Mouse (Mus musculus): ENCODE results near the gene Fras1. TPM values are rescaled to one million over a fixed set of nuclear protein-coding genes. Genes with fewer than 3 reads are reported as not detected.
A peak's percentile ranks its signal among the peaks of the same experiment; 100 is the strongest.

The Fras1 gene
- polyA plus RNA-seq, 1 experiment from 2014 or later: 7.1 TPM

GRCm38 (mm10) chr5:96608581-96609280 is 235.0 kb downstream of the Fras1 start:
- Histone ChIP-seq H3K4me2 (no peak overlapping the region), H3K4me3 (no peak overlapping the region), H3K9me3 (no peaks in the 10 kb centered on the region), H3K27ac (replicated peaks) (no peak overlapping the region), H3K27me3 (no peaks in the 10 kb centered on the region), H3K9ac (no peak overlapping the region), H3K4me1 (replicated peaks) (no peaks in the 10 kb centered on the region), H3K36me3 (no peaks in the 10 kb centered on the region)
- ATAC-seq (ENCODE audit: low FRiP score, low read depth): no peak
- 83% methylated on average over 3 of the region's 3 CpGs for WGBS

DNA sequence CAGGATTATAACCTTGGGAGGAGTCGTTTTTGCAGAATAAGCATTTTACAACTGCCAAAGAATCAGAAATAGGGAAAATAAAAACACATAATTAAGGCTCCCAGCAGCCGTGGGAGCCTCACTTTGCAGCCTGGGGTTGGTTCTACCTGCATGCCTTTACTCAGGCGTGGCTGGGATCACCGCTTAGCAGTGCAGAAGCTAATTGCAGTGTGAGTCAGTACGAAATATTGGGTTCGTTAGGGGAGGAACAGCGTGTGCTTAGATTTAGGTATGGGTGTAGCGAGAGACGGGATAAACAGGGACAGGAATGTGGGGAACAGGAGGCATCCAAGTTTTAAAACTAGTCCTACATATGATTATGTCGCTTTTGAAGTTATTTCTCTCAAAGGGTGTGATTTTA is 238.3 kb downstream of the Fras1 start:
- no peaks in the 10 kb centered on the region for H3K4me1 ChIP-seq (replicated peaks)
- H3K9ac ChIP-seq: no peak overlapping the region
- H3K36me3 ChIP-seq: no peaks in the 10 kb centered on the region
- H3K9me3 ChIP-seq: no peaks in the 10 kb centered on the region
- H3K27me3 ChIP-seq: no peaks in the 10 kb centered on the region
- ATAC-seq (ENCODE audit: low FRiP score, low read depth): no peak
- no peak overlapping the region for H3K4me2 ChIP-seq
- 86% methylated on average over 10 of the region's 10 CpGs for WGBS
- H3K27ac ChIP-seq (replicated peaks): no peak overlapping the region
- no peak overlapping the region for H3K4me3 ChIP-seq

- Histone ChIP-seq H3K9ac (no peak overlapping the region), H3K9me3 (no peaks in the 10 kb centered on the region), H3K4me2 (no peak overlapping the region), H3K27me3 (no peaks in the 10 kb centered on the region), H3K4me3 (no peak overlapping the region), H3K27ac (replicated peaks) (no peak overlapping the region), H3K4me1 (replicated peaks) (no peaks in the 10 kb centered on the region), H3K36me3 (no peaks in the 10 kb centered on the region)
- 85% methylated on average over 6 of the region's 6 CpGs for WGBS
- no peak for ATAC-seq (ENCODE audit: low FRiP score, low read depth)
These were observed 243.3 kb downstream of the Fras1 start for GRCm38 (mm10) chr5:96616954-96617646.

- WGBS: 43% methylated on average over 2 of the region's 2 CpGs
- H3K4me2 ChIP-seq: no peak overlapping the region
These were observed 244.3 kb downstream of the Fras1 start for GRCm38 (mm10) chr5:96618008-96618407.

DNA sequence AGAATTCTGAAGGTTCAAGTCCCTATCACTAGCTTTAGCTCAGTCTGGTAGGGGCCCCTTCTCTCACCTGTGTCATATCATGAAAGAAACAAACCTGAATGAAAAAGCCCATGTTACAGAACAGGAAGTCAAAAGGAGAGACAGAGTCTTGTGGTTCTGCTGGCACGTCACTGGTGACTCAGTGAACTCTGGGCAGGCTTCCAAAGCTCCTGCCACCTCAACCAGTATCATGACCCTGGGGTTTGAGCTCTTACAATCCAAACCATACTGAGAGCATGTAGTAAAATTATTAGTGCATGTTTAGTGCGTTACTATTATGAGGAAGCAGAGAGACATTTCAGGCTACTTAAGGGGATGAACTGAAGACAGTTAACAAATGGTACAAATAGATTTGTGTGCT is 246.5 kb downstream of the Fras1 start:
- no peaks in the 10 kb centered on the region for H3K27me3 ChIP-seq
- H3K36me3 ChIP-seq: no peaks in the 10 kb centered on the region
- whole genome bisulfite sequencing: 81% methylated on average over 2 of the region's 2 CpGs
- H3K4me1 ChIP-seq (replicated peaks): no peaks in the 10 kb centered on the region
- H3K4me3 ChIP-seq: no peak overlapping the region
- H3K9me3 ChIP-seq: no peaks in the 10 kb centered on the region
- no peak overlapping the region for H3K9ac ChIP-seq
- H3K4me2 ChIP-seq: no peak overlapping the region
- ATAC-seq (ENCODE audit: low FRiP score, low read depth): no peak
- H3K27ac ChIP-seq (replicated peaks): no peak overlapping the region

More at GRCm38 (mm10) chr5:96618008-96618407, 244.3 kb downstream of the Fras1 start:
- ATAC-seq (ENCODE audit: low FRiP score, low read depth): no peak
- H3K36me3 ChIP-seq: no peaks in the 10 kb centered on the region
- no peaks in the 10 kb centered on the region for H3K27me3 ChIP-seq
- no peak overlapping the region for H3K27ac ChIP-seq (replicated peaks)
- no peaks in the 10 kb centered on the region for H3K9me3 ChIP-seq
- no peaks in the 10 kb centered on the region for H3K4me1 ChIP-seq (replicated peaks)
- H3K4me3 ChIP-seq: no peak overlapping the region
- H3K9ac ChIP-seq: no peak overlapping the region

DNA sequence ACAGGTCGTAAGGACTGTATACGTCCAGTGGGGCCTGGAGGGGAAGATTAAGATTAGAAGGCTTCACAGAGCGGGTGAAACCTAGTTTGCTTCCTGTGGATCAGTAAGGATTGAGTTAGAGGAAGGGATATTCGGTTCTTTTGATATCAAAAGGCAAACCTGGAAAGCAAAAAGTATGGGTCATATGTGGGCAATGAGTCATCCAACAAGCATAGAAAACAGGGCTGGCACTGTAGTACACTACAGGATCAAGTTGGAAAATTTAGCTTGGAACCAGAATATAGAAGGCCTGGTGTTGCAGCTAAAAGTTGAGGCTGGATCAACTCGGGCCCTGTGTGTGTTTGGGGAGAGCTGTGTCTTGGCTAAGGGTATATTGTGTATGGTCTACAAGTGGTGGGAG is 246.9 kb downstream of the Fras1 start:
- Histone ChIP-seq H3K9ac (no peak overlapping the region), H3K4me2 (no peak overlapping the region), H3K4me1 (replicated peaks) (no peaks in the 10 kb centered on the region), H3K9me3 (no peaks in the 10 kb centered on the region), H3K4me3 (no peak overlapping the region), H3K36me3 (no peaks in the 10 kb centered on the region), H3K27ac (replicated peaks) (no peak overlapping the region), H3K27me3 (no peaks in the 10 kb centered on the region)
- no peak for ATAC-seq (ENCODE audit: low FRiP score, low read depth)
- WGBS: 96% methylated on average over 5 of the region's 5 CpGs

GRCm38 (mm10) chr5:96622604-96623352 is 249.0 kb downstream of the Fras1 start:
- H3K4me2 ChIP-seq: no peak overlapping the region
- no peaks in the 10 kb centered on the region for H3K9me3 ChIP-seq
- no peak overlapping the region for H3K27ac ChIP-seq (replicated peaks)
- H3K9ac ChIP-seq: no peak overlapping the region
- no peak overlapping the region for H3K4me3 ChIP-seq
- H3K4me1 ChIP-seq (replicated peaks): no peaks in the 10 kb centered on the region
- 69% methylated on average over 5 of the region's 5 CpGs for WGBS
- no peaks in the 10 kb centered on the region for H3K36me3 ChIP-seq
- ATAC-seq (ENCODE audit: low FRiP score, low read depth): no peak
- H3K27me3 ChIP-seq: no peaks in the 10 kb centered on the region

DNA sequence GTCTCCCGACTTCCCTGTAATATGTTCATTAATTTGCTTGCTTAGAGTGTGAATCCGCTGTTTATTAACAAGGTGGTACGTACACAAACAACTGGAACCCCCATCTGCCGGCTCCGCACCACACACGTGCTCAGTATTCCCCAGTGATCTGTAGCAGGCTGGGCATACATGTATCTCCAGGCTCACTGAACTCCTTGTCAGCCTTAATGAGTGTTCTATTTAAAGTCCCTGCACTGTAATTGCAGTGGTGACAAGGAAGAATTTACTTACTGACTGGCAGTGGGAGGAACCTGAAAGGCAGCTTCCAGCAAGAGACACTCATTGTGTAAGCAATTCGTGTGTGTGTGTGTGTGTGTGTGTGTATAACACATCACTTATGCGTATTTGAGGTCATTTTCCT is 256.1 kb downstream of the Fras1 start:
- H3K27me3 ChIP-seq: no peaks in the 10 kb centered on the region
- H3K4me1 ChIP-seq (replicated peaks): peaks cover 14% of the 10 kb centered on the region
- ATAC-seq (ENCODE audit: low FRiP score, low read depth): peak; percentile 75
- WGBS: 48% methylated on average over 8 of the region's 8 CpGs
- no peaks in the 10 kb centered on the region for H3K36me3 ChIP-seq
- H3K9me3 ChIP-seq: no peaks in the 10 kb centered on the region
- H3K4me3 ChIP-seq: no peak overlapping the region
- H3K27ac ChIP-seq (replicated peaks): no peak overlapping the region
- H3K4me2 ChIP-seq: no peak overlapping the region; the same call in 1 of the 2 replicates
- H3K9ac ChIP-seq: no peak overlapping the region

- no peak overlapping the region for H3K4me3 ChIP-seq
- no peaks in the 10 kb centered on the region for H3K27me3 ChIP-seq
- peaks cover 11% of the 10 kb centered on the region for H3K4me1 ChIP-seq (replicated peaks)
- 57% methylated on average over 17 of the region's 17 CpGs for WGBS
- no peak overlapping the region for H3K9ac ChIP-seq
- ATAC-seq (ENCODE audit: low FRiP score, low read depth): peak; percentile 32; the same call in 1 of the 2 replicates
- no peak overlapping the region for H3K27ac ChIP-seq (replicated peaks)
- H3K4me2 ChIP-seq: no peak overlapping the region
- H3K9me3 ChIP-seq: no peaks in the 10 kb centered on the region
- H3K36me3 ChIP-seq: no peaks in the 10 kb centered on the region
These were observed 261.5 kb downstream of the Fras1 start for GRCm38 (mm10) chr5:96635146-96635862.

- no peaks in the 10 kb centered on the region for H3K36me3 ChIP-seq
- peaks cover 8% of the 10 kb centered on the region; the same call in 1 of the 2 replicates for H3K4me1 ChIP-seq (replicated peaks)
- H3K27me3 ChIP-seq: no peaks in the 10 kb centered on the region
- ATAC-seq (ENCODE audit: low FRiP score, low read depth): peak; percentile 27; the same call in 1 of the 2 replicates
- H3K4me2 ChIP-seq: no peak overlapping the region
- no peak overlapping the region for H3K9ac ChIP-seq
- H3K4me3 ChIP-seq: no peak overlapping the region
- H3K9me3 ChIP-seq: no peaks in the 10 kb centered on the region
- no peak overlapping the region for H3K27ac ChIP-seq (replicated peaks)
- WGBS: 74% methylated on average over 5 of the region's 5 CpGs
These were observed 262.1 kb downstream of the Fras1 start for GRCm38 (mm10) chr5:96635866-96636265.

- no peak overlapping the region for H3K4me3 ChIP-seq
- peaks cover 8% of the 10 kb centered on the region; the same call in 1 of the 2 replicates for H3K4me1 ChIP-seq (replicated peaks)
- H3K36me3 ChIP-seq: no peaks in the 10 kb centered on the region
- no peaks in the 10 kb centered on the region for H3K27me3 ChIP-seq
- ATAC-seq (ENCODE audit: low FRiP score, low read depth): no peak
- no peak overlapping the region for H3K9ac ChIP-seq
- no peaks in the 10 kb centered on the region for H3K9me3 ChIP-seq
- H3K4me2 ChIP-seq: no peak overlapping the region
- H3K27ac ChIP-seq (replicated peaks): no peak overlapping the region
- WGBS: 87% methylated on average over 6 of the region's 6 CpGs
These were observed 265.6 kb downstream of the Fras1 start for GRCm38 (mm10) chr5:96639213-96639910.

All from hindbrain, embryonic 15.5 days (tissue).